Mouse (Mus musculus) forebrain, embryonic 14.5 days (tissue): Measurements from ENCODE around the gene Lin54. TPM values are rescaled to one million over a fixed set of nuclear protein-coding genes. Genes with fewer than 3 reads are reported as not detected.

ENCODE experiments used
- ATAC-seq: fragments of 200-750 bp; cut with Nextera tagmentation; 2 replicates; pipeline ENCODE4 v1.8.0; 2017; ENCODE audit warnings: mild to moderate bottlenecking, moderate library complexity
- DNase-seq: peaks from one replicate; pipeline ENCODE4 v3.0.0-alpha.2; 2015; ENCODE audit warnings: low spot score
- H3K27ac ChIP-seq: fragments of 300-500 bp; sonication (generic); 2 replicates; pipeline ENCODE4 v1.5.1; 2014; ENCODE audit warnings: low read depth, mild to moderate bottlenecking, control low read depth, low read length, moderate library complexity
- H3K27me3 ChIP-seq: fragments of 300-500 bp; sonication (generic); replicated peaks from 2 replicates; pipeline ENCODE4 v1.6.1; 2014; ENCODE audit warnings: low read length, control low read depth, mixed read lengths; ENCODE audit not compliant: control insufficient read depth, insufficient read depth
- H3K36me3 ChIP-seq: fragments of 300-500 bp; sonication (generic); 2 replicates; pipeline ENCODE4 v1.6.1; 2014; ENCODE audit warnings: low read length, control low read depth; ENCODE audit not compliant: control insufficient read depth, insufficient read depth
- H3K4me1 ChIP-seq: fragments of 300-500 bp; sonication (generic); 2 replicates; pipeline ENCODE4 v1.6.1; 2014; ENCODE audit warnings: antibody characterized with exemption, low read length, control low read depth; ENCODE audit not compliant: control insufficient read depth, insufficient read depth
- H3K4me2 ChIP-seq: fragments of 300-500 bp; sonication (generic); 2 replicates; pipeline ENCODE4 v1.6.1; 2014; ENCODE audit warnings: mild to moderate bottlenecking, control low read depth, low read length
- H3K4me3 ChIP-seq: fragments of 300-500 bp; sonication (generic); 2 replicates; pipeline ENCODE4 v1.5.1; 2014; ENCODE audit warnings: low read depth, low read length, control low read depth
- H3K9ac ChIP-seq: fragments of 300-500 bp; sonication (generic); 2 replicates; pipeline ENCODE4 v1.6.1; 2014; ENCODE audit warnings: mild to moderate bottlenecking, low read length, control low read depth, moderate library complexity
- H3K9me3 ChIP-seq: fragments of 300-500 bp; sonication (generic); replicated peaks from 2 replicates; pipeline ENCODE4 v1.6.1; 2016; ENCODE audit warnings: low read length, control low read depth, mixed read lengths; ENCODE audit not compliant: control insufficient read depth
- WGBS: fragments of 180-500 bp; shearing (Covaris S2); extraction: QIAGEN DNeasy Blood & Tissue Kit; methylation state at CpG from one replicate; pipeline ENCODE4 v1.1.7; 2014; 5-methylcytosine and 5-hydroxymethylcytosine counted together
- polyA plus RNA-seq: library from polyadenylated mRNA; unstranded; fragments of >200 nt; fragmentation: Nextera tagmentation; extraction: Ambion mirVana; gene quantifications from 2 replicates; pipeline ENCODE4 v1.2.1, GENCODE M21; 2014

The Lin54 gene
- polyA plus RNA-seq = 9.8 and 10.5 TPM in 2 replicates

DNA sequence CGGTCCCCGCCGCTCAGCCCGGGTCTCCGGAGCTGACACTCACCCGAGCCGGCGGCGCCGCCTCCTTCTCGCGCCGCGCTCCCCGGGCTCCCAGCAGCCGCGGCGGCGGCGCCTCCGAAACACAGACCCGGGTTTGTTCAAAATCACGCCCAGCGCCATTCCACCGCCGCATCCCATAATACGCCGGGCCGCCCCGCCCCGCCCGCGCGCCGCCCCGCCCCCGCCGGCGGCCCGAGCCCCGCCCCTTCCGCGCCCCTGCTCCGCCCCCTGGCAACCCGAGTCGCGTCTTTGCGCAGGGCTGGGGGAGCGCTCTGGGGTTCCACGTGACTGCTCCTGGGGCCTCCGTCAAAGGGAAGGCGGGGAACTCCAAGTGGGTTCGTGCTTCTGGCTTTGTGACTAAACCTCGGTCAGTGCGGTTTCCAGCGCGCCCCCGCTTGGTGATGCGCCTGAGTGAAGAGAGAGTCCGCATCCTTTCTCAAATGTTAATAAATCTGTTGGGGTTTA, at the start of gene Lin54:
TSS of gene Lin54 (minus strand) at position 182 of the 504 bp plus-strand sequence.
- H3K27me3 ChIP-seq = no peaks in the 10 kb centered on the region
- peak within 1 kb of the TSS; percentile 84 for H3K4me2 ChIP-seq
- peak within 1 kb of the TSS; percentile 69 for H3K4me3 ChIP-seq
- H3K9me3 ChIP-seq = no peaks in the 10 kb centered on the region
- peaks cover 15% of the 10 kb centered on the region for H3K4me1 ChIP-seq
- ATAC-seq (peak; percentile 95), DNase-seq (peak; percentile 96)
- peak within 1 kb of the TSS; percentile 68 for H3K9ac ChIP-seq
- H3K27ac ChIP-seq = peak within 1 kb of the TSS; percentile 58; the same call in 1 of the 2 replicates
- WGBS = under 1% methylated on average over 39 of the region's 60 CpGs
- no peaks in the 10 kb centered on the region for H3K36me3 ChIP-seq

DNA sequence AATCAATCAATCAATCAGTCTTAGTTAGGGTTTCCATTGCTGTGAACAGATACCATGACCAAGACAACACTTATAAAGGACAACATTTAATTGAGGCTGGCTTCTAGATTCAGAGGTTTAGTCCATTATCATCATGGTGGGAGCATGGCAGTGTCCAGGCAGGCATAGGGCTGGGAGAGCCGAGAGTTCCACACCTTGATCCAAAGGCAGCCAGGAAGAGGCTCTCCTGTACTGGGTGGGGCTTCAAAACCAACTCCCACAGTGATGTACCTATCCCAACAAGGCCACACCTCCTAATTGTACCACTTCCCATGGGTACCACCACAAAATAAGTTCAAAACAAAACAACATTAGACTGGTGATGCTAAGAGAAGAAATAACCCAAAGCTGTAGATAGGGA, 49.7 kb upstream of the Lin54 start:
- no peak overlapping the region for H3K9ac ChIP-seq
- 85% methylated on average over 1 of the region's 1 CpGs for WGBS
- H3K4me2 ChIP-seq = no peak overlapping the region
- H3K27me3 ChIP-seq = no peaks in the 10 kb centered on the region
- H3K4me1 ChIP-seq = no peaks in the 10 kb centered on the region
- no peak overlapping the region for H3K4me3 ChIP-seq
- peaks cover 41% of the 10 kb centered on the region for H3K36me3 ChIP-seq
- ATAC-seq (no peak), DNase-seq (no peak)
- H3K9me3 ChIP-seq = no peaks in the 10 kb centered on the region
- no peak overlapping the region for H3K27ac ChIP-seq

DNA sequence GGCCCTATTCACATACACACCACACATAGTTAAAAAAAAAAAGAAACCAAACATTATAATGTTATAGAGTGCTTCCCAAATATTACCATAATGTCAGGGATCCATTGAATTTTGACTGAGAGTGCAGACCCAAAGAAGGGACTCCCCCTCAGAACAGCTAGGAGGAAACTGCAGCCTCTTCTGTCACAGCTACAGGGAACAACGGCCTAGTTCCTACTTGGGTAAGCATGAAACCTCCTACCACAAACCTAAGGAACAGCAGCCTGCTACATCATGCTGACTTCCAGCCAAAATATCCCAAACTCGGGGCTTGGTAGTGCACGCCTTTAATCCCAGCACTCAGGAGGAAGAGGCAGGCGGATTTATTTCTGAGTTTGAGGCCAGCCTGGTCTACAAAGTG, 48.9 kb upstream of the Lin54 start:
- H3K9me3 ChIP-seq = no peaks in the 10 kb centered on the region
- no peaks in the 10 kb centered on the region for H3K4me1 ChIP-seq
- no peak for ATAC-seq
- no peaks in the 10 kb centered on the region for H3K27me3 ChIP-seq
- H3K4me3 ChIP-seq = no peak overlapping the region
- 90% methylated on average over 4 of the region's 4 CpGs for WGBS
- H3K27ac ChIP-seq = no peak overlapping the region
- H3K9ac ChIP-seq = no peak overlapping the region
- no peak for DNase-seq
- peaks cover 49% of the 10 kb centered on the region for H3K36me3 ChIP-seq
- no peak overlapping the region for H3K4me2 ChIP-seq

DNA sequence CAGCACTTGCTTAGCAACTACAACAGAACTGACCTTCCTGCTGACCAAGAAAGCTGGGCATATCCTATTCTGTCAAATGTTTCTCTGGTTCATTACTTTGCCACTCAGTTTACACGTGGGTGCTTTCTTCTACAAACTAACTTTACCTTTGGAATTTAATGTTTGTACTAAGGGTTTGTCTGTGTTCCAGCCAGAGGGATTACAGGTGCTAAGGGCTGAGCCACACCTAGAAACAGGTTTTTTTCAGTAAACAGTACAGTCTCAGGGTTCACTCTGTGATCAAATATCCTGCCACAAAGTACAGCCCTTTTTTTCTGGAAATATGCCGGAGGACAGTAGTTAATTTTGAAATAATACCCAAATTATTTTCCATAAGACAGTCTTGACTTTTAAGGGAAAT, 47.8 kb upstream of the Lin54 start:
- ATAC-seq (no peak), DNase-seq (no peak)
- Histone ChIP-seq H3K27me3 (no peaks in the 10 kb centered on the region), H3K4me1 (no peaks in the 10 kb centered on the region), H3K9ac (no peak overlapping the region), H3K27ac (no peak overlapping the region), H3K36me3 (peaks cover 59% of the 10 kb centered on the region), H3K4me2 (no peak overlapping the region), H3K4me3 (no peak overlapping the region), H3K9me3 (no peaks in the 10 kb centered on the region)
- whole genome bisulfite sequencing = 92% methylated on average over 2 of the region's 2 CpGs

DNA sequence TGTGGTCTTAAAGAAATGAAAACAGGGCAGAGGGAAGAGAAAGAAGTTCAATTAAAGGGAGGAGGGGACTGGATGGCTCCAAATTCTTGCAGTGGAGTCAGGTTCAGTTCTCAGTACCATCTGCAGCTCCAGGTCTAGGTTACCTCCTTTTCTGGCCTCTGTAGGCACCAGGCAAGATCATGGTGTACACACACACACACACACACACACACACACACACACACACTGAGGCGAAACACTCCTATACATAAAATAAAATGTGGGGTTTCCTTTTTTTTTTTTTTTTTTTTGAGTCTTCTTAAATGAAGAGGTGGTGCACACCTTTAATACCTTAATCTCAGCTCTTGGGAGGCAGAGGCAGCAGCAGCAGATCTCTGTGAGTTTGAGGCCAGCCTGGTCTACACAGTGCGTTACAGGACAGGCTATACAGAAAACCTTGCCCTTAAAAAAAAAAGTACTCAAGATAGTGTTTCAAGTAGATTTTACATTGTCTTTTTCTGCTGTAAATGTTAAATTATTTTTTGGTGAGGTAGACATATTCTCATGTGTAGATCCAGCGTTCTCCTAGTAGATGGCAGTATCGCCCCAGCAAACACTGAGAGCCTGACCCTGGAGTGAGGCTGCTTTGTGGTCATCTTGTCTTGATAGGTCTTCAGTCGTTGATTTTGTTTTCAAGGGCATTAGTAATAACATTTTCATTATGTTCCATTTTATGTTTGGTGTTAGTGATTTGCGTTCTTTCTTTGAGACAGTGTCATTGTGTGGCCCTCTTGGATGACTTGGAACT, 46.0 kb upstream of the Lin54 start:
- ATAC-seq (no peak), DNase-seq (no peak)
- Histone ChIP-seq H3K9ac (no peak overlapping the region), H3K27ac (no peak overlapping the region), H3K27me3 (no peaks in the 10 kb centered on the region), H3K4me2 (no peak overlapping the region), H3K4me3 (no peak overlapping the region), H3K4me1 (no peaks in the 10 kb centered on the region), H3K9me3 (no peaks in the 10 kb centered on the region), H3K36me3 (peaks cover 75% of the 10 kb centered on the region)
- WGBS = 91% methylated on average over 6 of the region's 6 CpGs

DNA sequence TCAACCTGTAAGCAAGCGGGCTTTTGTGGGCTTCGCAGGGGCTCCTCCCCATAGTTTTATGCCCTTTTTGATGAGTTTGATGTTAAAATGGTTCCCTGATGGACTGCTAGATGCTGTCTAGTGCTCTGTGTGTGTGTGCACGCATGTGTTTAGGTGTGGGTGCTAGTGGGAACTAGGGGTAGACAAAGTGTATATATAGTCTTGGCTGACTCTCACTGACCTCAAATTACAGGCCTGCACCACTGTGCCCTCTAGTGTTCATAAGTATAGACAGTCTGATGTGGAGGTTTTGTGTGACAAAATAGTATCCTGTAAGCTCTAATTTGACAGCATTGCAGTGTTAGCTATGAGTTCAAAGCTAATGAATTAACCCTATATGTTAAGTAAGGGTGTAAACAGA, 36.2 kb upstream of the Lin54 start:
- DNase-seq (peak; percentile 44), ATAC-seq (no peak)
- no peaks in the 10 kb centered on the region for H3K9me3 ChIP-seq
- no peak overlapping the region for H3K27ac ChIP-seq
- H3K27me3 ChIP-seq = no peaks in the 10 kb centered on the region
- peaks cover 64% of the 10 kb centered on the region for H3K36me3 ChIP-seq
- no peak overlapping the region for H3K4me3 ChIP-seq
- no peaks in the 10 kb centered on the region for H3K4me1 ChIP-seq
- H3K9ac ChIP-seq = no peak overlapping the region
- 87% methylated on average over 3 of the region's 3 CpGs for WGBS
- no peak overlapping the region for H3K4me2 ChIP-seq

DNA sequence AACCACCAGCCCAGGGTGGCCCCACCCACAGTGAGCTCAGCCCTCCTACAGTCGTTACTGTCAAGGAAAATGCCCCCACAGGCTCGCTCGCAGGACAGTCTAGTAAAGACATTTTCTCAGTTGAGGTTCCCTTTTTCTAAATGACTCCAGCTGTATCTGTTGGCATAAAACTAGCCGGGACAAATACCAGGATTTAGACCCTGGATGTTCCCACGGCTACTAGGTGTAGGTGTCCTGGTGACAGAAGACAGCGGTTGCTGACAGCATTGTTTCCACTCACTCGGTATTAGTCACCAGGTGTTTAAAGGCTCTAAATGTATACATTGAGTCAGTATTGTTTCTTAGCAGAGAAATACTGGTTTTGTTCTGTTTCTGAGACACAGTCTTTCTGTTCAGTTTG, 35.4 kb upstream of the Lin54 start:
- H3K4me2 ChIP-seq = no peak overlapping the region
- H3K27me3 ChIP-seq = no peaks in the 10 kb centered on the region
- no peak overlapping the region for H3K9ac ChIP-seq
- DNase-seq (no peak), ATAC-seq (no peak)
- WGBS = 89% methylated on average over 7 of the region's 7 CpGs
- no peaks in the 10 kb centered on the region for H3K9me3 ChIP-seq
- H3K4me3 ChIP-seq = no peak overlapping the region
- H3K4me1 ChIP-seq = no peaks in the 10 kb centered on the region
- H3K27ac ChIP-seq = no peak overlapping the region
- peaks cover 66% of the 10 kb centered on the region for H3K36me3 ChIP-seq

DNA sequence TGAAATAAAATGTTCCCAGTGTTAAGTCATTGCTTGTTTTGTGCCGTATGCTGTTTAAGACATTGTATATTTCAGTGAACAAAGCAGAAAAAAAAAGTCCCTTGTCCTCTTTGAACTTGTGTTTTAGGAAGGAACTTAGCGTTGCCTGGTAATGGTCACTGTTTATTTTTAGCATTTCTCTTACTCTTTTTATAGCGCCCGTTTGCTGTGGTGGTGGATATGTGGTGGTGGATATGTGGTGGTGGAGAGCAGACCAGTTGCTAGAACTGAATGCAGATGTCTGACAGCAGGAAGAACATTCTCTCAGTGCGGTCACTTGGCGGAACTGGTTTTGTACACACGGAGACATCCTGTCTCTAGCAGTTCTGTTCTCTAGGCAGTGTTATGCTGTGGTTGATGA, 25.7 kb upstream of the Lin54 start:
- H3K4me1 ChIP-seq = no peaks in the 10 kb centered on the region
- 91% methylated on average over 7 of the region's 7 CpGs for WGBS
- no peak for ATAC-seq
- H3K27ac ChIP-seq = no peak overlapping the region
- H3K4me3 ChIP-seq = no peak overlapping the region
- H3K36me3 ChIP-seq = peaks cover 35% of the 10 kb centered on the region
- no peak overlapping the region for H3K4me2 ChIP-seq
- H3K27me3 ChIP-seq = no peaks in the 10 kb centered on the region
- no peak for DNase-seq
- no peak overlapping the region for H3K9ac ChIP-seq
- no peaks in the 10 kb centered on the region for H3K9me3 ChIP-seq

DNA sequence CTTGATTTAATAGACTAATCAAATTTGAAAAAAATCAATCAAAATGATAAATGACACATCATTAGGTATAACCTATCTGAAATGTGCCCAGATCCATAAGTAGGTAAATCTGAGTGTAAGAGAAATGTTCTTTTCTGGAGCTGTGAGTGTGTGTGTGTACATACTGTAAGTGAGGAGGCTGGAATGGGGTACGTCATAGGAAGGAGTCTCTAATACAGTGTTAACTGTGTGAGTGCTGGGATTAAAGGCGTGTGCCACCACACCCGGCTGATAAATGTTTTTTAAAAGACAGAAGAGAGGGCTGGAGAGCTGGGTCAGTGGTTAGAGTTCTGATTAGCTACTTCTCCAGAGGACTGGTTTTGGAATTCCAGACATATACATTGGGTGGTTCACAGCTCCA, 25.2 kb upstream of the Lin54 start:
- Histone ChIP-seq H3K4me3 (no peak overlapping the region), H3K27ac (no peak overlapping the region), H3K9ac (no peak overlapping the region), H3K27me3 (no peaks in the 10 kb centered on the region), H3K36me3 (peaks cover 30% of the 10 kb centered on the region), H3K4me2 (no peak overlapping the region), H3K4me1 (no peaks in the 10 kb centered on the region), H3K9me3 (no peaks in the 10 kb centered on the region)
- DNase-seq = no peak
- no peak for ATAC-seq
- 88% methylated on average over 3 of the region's 3 CpGs for WGBS
